ENCODE assay signal across 15 mouse cellular contexts in the genomic region with DNA sequence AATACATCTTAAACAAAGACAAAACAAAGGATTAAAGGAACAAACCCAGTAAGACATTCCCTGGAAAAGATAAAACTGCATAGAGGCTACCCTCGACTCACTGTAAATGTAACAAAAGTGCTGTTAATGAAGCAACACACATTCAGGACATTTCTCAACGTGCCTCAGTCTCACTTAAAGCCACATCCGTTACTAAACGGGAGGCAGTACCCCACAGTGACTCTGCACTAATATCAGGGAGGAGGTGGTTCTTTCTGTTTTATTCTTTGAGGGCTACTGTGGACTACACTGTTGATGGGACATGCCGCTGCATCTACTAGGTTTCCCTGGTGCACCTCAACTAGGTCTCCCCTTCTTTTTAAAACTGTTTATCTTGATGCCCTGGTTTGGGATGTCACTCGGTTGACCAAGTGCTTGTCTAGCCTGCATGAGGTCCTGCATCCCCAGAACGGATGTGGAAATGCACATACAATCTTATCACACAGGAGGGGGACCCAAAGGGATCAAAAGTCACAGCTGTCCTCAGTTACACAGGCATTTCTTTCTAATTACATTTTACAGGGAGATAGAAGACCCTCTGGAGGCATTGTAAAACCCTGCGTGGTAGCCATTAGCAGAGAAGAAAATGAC. TPM values are rescaled to one million over a fixed set of nuclear protein-coding genes. Genes with fewer than 3 reads are reported as not detected.
DNase-seq lines count a peak whose midpoint lies in the region; ATAC-seq lines count a peak whose summit lies in the region.
"Had no signal": no experiment of that assay in that cellular context is flagged by ENCODE, and none has a peak within 500 bp of the region (broad histone marks: within the 10 kb centered on the region; RNA-seq: fewer than 3 reads in every experiment).

No protein-coding gene starts in this region.

- 0 out of 2 replicates have a peak overlapping the region, but pooled peaks have one; percentile 11 for H3K27ac ChIP-seq in forebrain, embryonic 10.5 days
- H3K27ac ChIP-seq in forebrain, embryonic 12.5 days: no peak overlapping the region
- H3K27ac ChIP-seq in liver, embryonic 15.5 days (replicated peaks): 0 out of 2 replicates have a peak overlapping the region, but pooled peaks have one; percentile 43
- H3K27ac ChIP-seq: embryonic facial prominence, embryonic 13.5 days; limb, embryonic 15.5 days; neural tube, embryonic 15.5 days had no signal

- 68% methylated on average over 8 of the region's 8 CpGs for WGBS in forebrain, embryonic 10.5 days
- 75% methylated on average over 8 of the region's 8 CpGs for WGBS in forebrain, embryonic 12.5 days
- WGBS in liver, embryonic 15.5 days (ENCODE audit: insufficient replicate concordance): 15% methylated on average over 8 of the region's 8 CpGs

- H3K9me3 ChIP-seq in forebrain, embryonic 10.5 days: no peaks in the 10 kb centered on the region
- H3K9me3 ChIP-seq in forebrain, embryonic 12.5 days: no peaks in the 10 kb centered on the region
- no peaks in the 10 kb centered on the region for H3K9me3 ChIP-seq in liver, embryonic 15.5 days (replicated peaks)
- H3K9me3 ChIP-seq: embryonic facial prominence, embryonic 13.5 days; limb, embryonic 15.5 days; neural tube, embryonic 15.5 days had no signal

- no peaks in the 10 kb centered on the region for H3K36me3 ChIP-seq in forebrain, embryonic 10.5 days (replicated peaks)
- no peaks in the 10 kb centered on the region for H3K36me3 ChIP-seq in forebrain, embryonic 12.5 days (replicated peaks)
- no peaks in the 10 kb centered on the region for H3K36me3 ChIP-seq in liver, embryonic 15.5 days (replicated peaks)
- H3K36me3 ChIP-seq: embryonic facial prominence, embryonic 13.5 days; limb, embryonic 15.5 days; neural tube, embryonic 15.5 days had no signal

- ATAC-seq in forebrain, embryonic 12.5 days (ENCODE audit: low FRiP score): no peak
- peak; percentile 84 for ATAC-seq in activated CD4-positive, CD25-positive, alpha-beta regulatory T cell, adult 4 months
- ATAC-seq in liver, embryonic 15.5 days (ENCODE audit: insufficient read depth): no peak
- ATAC-seq in neutrophil, adult 5-6 weeks (ENCODE audit: extremely low read depth, insufficient number of reproducible peaks, low FRiP score, poor library complexity, severe bottlenecking): peak; percentile 44; the same call in 1 of the 2 replicates

- H3K9ac ChIP-seq in forebrain, embryonic 12.5 days: no peak overlapping the region
- H3K9ac ChIP-seq in liver, embryonic 15.5 days: no peak overlapping the region
- H3K9ac ChIP-seq: embryonic facial prominence, embryonic 13.5 days; limb, embryonic 15.5 days; neural tube, embryonic 15.5 days had no signal

- no peak for DNase-seq in forebrain, embryonic 10.5 days (ENCODE audit: extremely low spot score, low spot score)
- DNase-seq in neural tube, embryonic 10.5 days (ENCODE audit: extremely low spot score, low spot score): no peak
- DNase-seq in right cerebral cortex, adult 18-20 months: no peak
- DNase-seq in adipocyte (ENCODE audit: low spot score): no peak
- DNase-seq: cerebellum, adult 9-11 months; heart, postnatal 10 days; lung, postnatal 4 days; thymus, adult 18-20 months had no signal

- no peaks in the 10 kb centered on the region for H3K27me3 ChIP-seq in forebrain, embryonic 10.5 days (ENCODE audit: poor library complexity, severe bottlenecking)
- H3K27me3 ChIP-seq in forebrain, embryonic 12.5 days: no peaks in the 10 kb centered on the region
- no peaks in the 10 kb centered on the region for H3K27me3 ChIP-seq in liver, embryonic 15.5 days
- H3K27me3 ChIP-seq: embryonic facial prominence, embryonic 13.5 days; limb, embryonic 15.5 days; neural tube, embryonic 15.5 days had no signal

- no peak overlapping the region for H3K4me3 ChIP-seq in forebrain, embryonic 10.5 days
- H3K4me3 ChIP-seq in forebrain, embryonic 12.5 days (replicated peaks): no peak overlapping the region
- H3K4me3 ChIP-seq in liver, embryonic 15.5 days (replicated peaks): no peak overlapping the region
- H3K4me3 ChIP-seq: embryonic facial prominence, embryonic 13.5 days; limb, embryonic 15.5 days; neural tube, embryonic 15.5 days had no signal

- no peak overlapping the region for H3K4me2 ChIP-seq in forebrain, embryonic 12.5 days
- H3K4me2 ChIP-seq in liver, embryonic 15.5 days: peak overlapping the region; percentile 8; the same call in 1 of the 2 replicates
- H3K4me2 ChIP-seq: embryonic facial prominence, embryonic 13.5 days; limb, embryonic 15.5 days; neural tube, embryonic 15.5 days had no signal

- H3K4me1 ChIP-seq in forebrain, embryonic 10.5 days: peaks cover 23% of the 10 kb centered on the region
- H3K4me1 ChIP-seq in forebrain, embryonic 12.5 days: peaks cover 3% of the 10 kb centered on the region; the same call in 1 of the 2 replicates
- H3K4me1 ChIP-seq in liver, embryonic 15.5 days (replicated peaks): peaks cover 52% of the 10 kb centered on the region
- H3K4me1 ChIP-seq: embryonic facial prominence, embryonic 13.5 days; limb, embryonic 15.5 days had no signal

RNA-seq across cellular contexts. Expression of a gene that starts 13.4 kb away (rescaled TPM):
- 192 and 209 TPM in 2 replicates for polyA plus RNA-seq in forebrain, embryonic 10.5 days (2016; fragmentation: Nextera tagmentation; extraction: Ambion mirVana)
- 334 and 364 TPM in 2 replicates for polyA plus RNA-seq in forebrain, embryonic 12.5 days (2016; fragmentation: Nextera tagmentation; extraction: Ambion mirVana)
- 1,000 to 10,000 TPM in 1 of 2 experiments, 100 to 1,000 TPM in 1; 963 to 1,015 TPM for polyA plus RNA-seq in activated CD4-positive, CD25-positive, alpha-beta regulatory T cell, adult 4 months (2017; shearing (Covaris generic))
- 524 and 538 TPM in 2 replicates for polyA plus RNA-seq in liver, embryonic 15.5 days (2015; fragmentation: Nextera tagmentation; extraction: Ambion mirVana)
- total RNA-seq in neutrophil, adult 5-6 weeks (2017): 993 and 1,047 TPM in 2 replicates

Comparison
In these comparisons a context has a peak if more than half of its experiments do, and no peak if none do; other contexts are left out.
1. ATAC-seq: peak in activated CD4-positive, CD25-positive, alpha-beta regulatory T cell, adult 4 months (single experiment) and neutrophil, adult 5-6 weeks (single experiment); none in forebrain, embryonic 12.5 days (single experiment) and liver, embryonic 15.5 days (single experiment).